Comparison of ENCODE assay signal across 10 mouse cellular contexts in genomic region chr1:154704558-154705185, GRCm38 (mm10).
DNase-seq lines count a peak whose midpoint lies in the region; ATAC-seq lines count a peak whose summit lies in the region.
"Had no signal": no experiment of that assay in that cellular context is flagged by ENCODE, and none has a peak within 500 bp of the region (broad histone marks: within the 10 kb centered on the region; RNA-seq: fewer than 3 reads in every experiment).

No protein-coding gene starts in this region.

- DNase-seq in heart, adult 11 months: peak; percentile 80
- no peak for DNase-seq in heart, postnatal 10 days
- peak; percentile 3 for DNase-seq in NIH3T3 (ENCODE audit: low read depth)
- no peak for DNase-seq in frontal cortex, postnatal 10 days (ENCODE audit: low spot score in 2 of 2)
- no peak for DNase-seq in spleen, postnatal 14 days (ENCODE audit: low spot score in 2 of 2)
- no peak for DNase-seq in heart, adult 9 months (ENCODE audit: low spot score in 2 of 2)
- DNase-seq: cerebellum, adult 11 months; liver, embryonic 13.5 days had no signal

- H3K27me3 ChIP-seq in forebrain, embryonic 15.5 days: no peaks in the 10 kb centered on the region
- H3K27me3 ChIP-seq in limb, embryonic 13.5 days: no peaks in the 10 kb centered on the region
- H3K27me3 ChIP-seq: liver, embryonic 13.5 days had no signal

- no peak overlapping the region for H3K9ac ChIP-seq in forebrain, embryonic 15.5 days (replicated peaks)
- H3K9ac ChIP-seq in limb, embryonic 13.5 days: no peak overlapping the region
- H3K9ac ChIP-seq: liver, embryonic 13.5 days had no signal

- no peaks in the 10 kb centered on the region for H3K36me3 ChIP-seq in forebrain, embryonic 15.5 days
- no peaks in the 10 kb centered on the region for H3K36me3 ChIP-seq in limb, embryonic 13.5 days
- H3K36me3 ChIP-seq: liver, embryonic 13.5 days had no signal

- peaks cover 12% of the 10 kb centered on the region for H3K4me1 ChIP-seq in forebrain, embryonic 15.5 days
- H3K4me1 ChIP-seq in limb, embryonic 13.5 days: peaks cover 40% of the 10 kb centered on the region

- no peaks in the 10 kb centered on the region for H3K9me3 ChIP-seq in forebrain, embryonic 15.5 days
- H3K9me3 ChIP-seq in limb, embryonic 13.5 days: no peaks in the 10 kb centered on the region
- H3K9me3 ChIP-seq: liver, embryonic 13.5 days had no signal

- H3K4me3 ChIP-seq in forebrain, embryonic 15.5 days: no peak overlapping the region
- no peak overlapping the region for H3K4me3 ChIP-seq in limb, embryonic 13.5 days
- H3K4me3 ChIP-seq: liver, embryonic 13.5 days had no signal

- 31% methylated on average over 11 of the region's 11 CpGs for WGBS in forebrain, embryonic 15.5 days
- 18% methylated on average over 11 of the region's 11 CpGs for WGBS in limb, embryonic 13.5 days

- peak overlapping the region; percentile 24 for H3K27ac ChIP-seq in forebrain, embryonic 15.5 days (replicated peaks)
- no peak overlapping the region; the same call in 1 of the 2 replicates for H3K27ac ChIP-seq in limb, embryonic 13.5 days
- H3K27ac ChIP-seq: liver, embryonic 13.5 days had no signal

- intact Hi-C loops in heart, postnatal 10 days (cut with DNase I): no loop called here

- no peak overlapping the region for H3K4me2 ChIP-seq in forebrain, embryonic 15.5 days (replicated peaks)
- peak overlapping the region; percentile 34 for H3K4me2 ChIP-seq in limb, embryonic 13.5 days (replicated peaks)
- H3K4me2 ChIP-seq: liver, embryonic 13.5 days had no signal

- ATAC-seq in forebrain, embryonic 15.5 days (replicated peaks): peak; percentile 67
- peak; percentile 91 for ATAC-seq in limb, embryonic 13.5 days (ENCODE audit: low FRiP score, low read depth)

Comparison
In these comparisons a context has a peak if more than half of its experiments do, and no peak if none do; other contexts are left out.
1. DNase-seq: peak in heart, adult 11 months (single experiment) and NIH3T3 (single experiment); none in heart, postnatal 10 days (0 of 2), frontal cortex, postnatal 10 days (0 of 2), spleen, postnatal 14 days (0 of 2) and heart, adult 9 months (0 of 2).